Mouse (Mus musculus) heart, adult 2 months (tissue): ENCODE data around the gene Gramd1c.

Source experiments
- CTCF ChIP-seq: fragments of 200-600 bp; IDR thresholded peaks from 2 replicates; pipeline ENCODE4 v1.8.1; 2022; ENCODE audit warnings: antibody characterized with exemption, mild to moderate bottlenecking, moderate library complexity
- EP300 ChIP-seq: fragments of 200-500 bp; IDR thresholded peaks from 2 replicates; pipeline ENCODE4 v1.6.1; 2011; ENCODE audit warnings: low read depth, low read length, control low read depth; ENCODE audit not compliant: insufficient read depth
- POLR2A ChIP-seq: fragments of 200-500 bp; IDR thresholded peaks from 2 replicates; pipeline ENCODE4 v1.6.1; 2011; ENCODE audit warnings: mild to moderate bottlenecking, low read depth, low read length, control low read depth; ENCODE audit not compliant: insufficient read depth

DNA sequence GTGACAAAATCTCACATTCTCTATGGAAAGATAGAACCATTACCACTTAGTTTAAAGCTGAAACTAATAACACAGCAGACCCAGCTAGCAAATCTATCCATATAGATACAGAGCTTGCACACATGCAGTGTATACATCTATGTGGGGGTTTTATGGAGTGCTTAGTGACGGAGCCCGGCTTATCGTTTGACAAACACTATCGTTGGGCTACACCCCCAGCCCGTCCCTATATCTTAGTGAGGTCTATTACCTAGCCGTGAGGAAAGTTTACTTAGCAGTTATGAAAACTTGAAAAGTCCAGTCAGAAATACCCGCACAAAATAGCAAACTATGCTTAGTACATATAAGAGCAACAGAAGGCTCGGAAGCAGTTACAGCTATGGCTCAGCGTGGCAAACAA, 91.4 kb downstream of the Gramd1c start:
- TF ChIP-seq CTCF: no peak
- no peak for TF ChIP-seq POLR2A
- TF ChIP-seq EP300: no peak
